Mouse (Mus musculus) liver, adult 2 months (tissue): ENCODE results near the gene Mvk. TPM values are rescaled to one million over a fixed set of nuclear protein-coding genes. Genes with fewer than 3 reads are reported as not detected.

Experiments
- DNase-seq: peaks from one replicate; pipeline ENCODE4 v3.0.0-alpha.2; 2011; ENCODE audit warnings: low read depth, low spot score; ENCODE audit errors: extremely low read depth
- H3K27ac ChIP-seq: fragments of 200-500 bp; replicated peaks from 2 replicates; pipeline ENCODE4 v1.5.1; 2012; ENCODE audit warnings: low read depth, mild to moderate bottlenecking, control low read depth, inconsistent platforms, low read length; ENCODE audit not compliant: insufficient read depth
- H3K27me3 ChIP-seq: fragments of 200-500 bp; 2 replicates; pipeline ENCODE4 v1.6.1; 2012; ENCODE audit warnings: mild to moderate bottlenecking, moderate library complexity, low read length, inconsistent platforms; ENCODE audit not compliant: control insufficient read depth, insufficient read depth
- H3K36me3 ChIP-seq: fragments of 200-500 bp; 2 replicates; pipeline ENCODE4 v1.6.1; 2012; ENCODE audit warnings: low read length, inconsistent platforms; ENCODE audit not compliant: control insufficient read depth, insufficient read depth
- H3K4me1 ChIP-seq: fragments of 200-500 bp; 2 replicates; pipeline ENCODE4 v1.6.1; 2011; ENCODE audit warnings: low read length; ENCODE audit not compliant: control insufficient read depth, insufficient read depth
- H3K4me3 ChIP-seq: fragments of 200-500 bp; 2 replicates; pipeline ENCODE4 v1.5.1; 2011; ENCODE audit warnings: low read depth, mild to moderate bottlenecking, control low read depth, low read length, moderate library complexity; ENCODE audit not compliant: insufficient read depth
- H3K79me2 ChIP-seq: fragments of 200-500 bp; 2 replicates; pipeline ENCODE4 v1.6.1; 2012; ENCODE audit warnings: inconsistent platforms, mild to moderate bottlenecking, low read length, moderate library complexity; ENCODE audit not compliant: control insufficient read depth, insufficient read depth
- H3K9ac ChIP-seq: fragments of 200-500 bp; 2 replicates; pipeline ENCODE4 v1.6.1; 2012; ENCODE audit warnings: low read depth, mild to moderate bottlenecking, control low read depth, inconsistent platforms, low read length
- CTCF ChIP-seq: fragments of 200-500 bp; IDR thresholded peaks from 2 replicates; pipeline ENCODE4 v1.5.1; 2011; ENCODE audit warnings: low read depth, low read length, control low read depth
- POLR2A ChIP-seq: fragments of 200-500 bp; IDR thresholded peaks from 2 replicates; pipeline ENCODE4 v1.6.1; 2011; ENCODE audit warnings: low read length, control low read depth; ENCODE audit not compliant: insufficient read depth; ENCODE audit errors: extremely low read depth
- WGBS: fragments of 180-500 bp; shearing (Covaris S2); methylation state at CpG from one replicate; pipeline ENCODE4 v1.1.7; 2018; 5-methylcytosine and 5-hydroxymethylcytosine counted together
- polyA plus RNA-seq: library from polyadenylated mRNA; depleted of rRNA; stranded (reverse); fragments of >200 nt; gene quantifications from 2 replicates; pipeline ENCODE4 v1.2.3, GENCODE M21; 2012
- total RNA-seq: library from RNA; depleted of rRNA; stranded (reverse); fragments of >200 nt; gene quantifications from 2 replicates; pipeline ENCODE4 v1.2.3, GENCODE M21; 2014

Gene Mvk
- total and polyA plus RNA-seq, 2 experiments: 39.2 to 59.5 TPM

DNA sequence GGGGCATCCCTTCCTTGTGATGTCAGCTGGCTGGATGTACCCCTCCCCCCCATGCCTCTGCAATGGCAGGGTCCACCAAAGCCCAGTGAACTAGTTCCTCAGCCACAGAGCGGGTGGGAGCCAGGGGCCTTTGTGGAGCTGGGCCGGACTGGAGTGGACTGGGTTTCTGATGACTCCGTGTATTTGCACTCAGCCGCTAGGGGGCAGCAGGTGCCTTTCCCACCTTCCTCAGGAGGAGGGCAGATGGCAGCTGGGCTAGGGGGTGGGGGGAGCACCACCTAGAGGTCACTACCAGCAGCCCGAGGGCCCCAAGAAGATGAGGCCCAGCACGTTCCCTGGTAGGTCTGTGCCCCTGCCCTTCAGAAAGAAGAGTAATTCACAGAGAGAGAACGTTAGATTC, 17.2 kb downstream of the Mvk start:
- Histone ChIP-seq H3K27me3 (no peaks in the 10 kb centered on the region), H3K79me2 (no peaks in the 10 kb centered on the region), H3K9ac (no peak overlapping the region), H3K36me3 (no peaks in the 10 kb centered on the region), H3K27ac (no peak overlapping the region), H3K4me1 (peaks cover 2% of the 10 kb centered on the region; the same call in 1 of the 2 replicates), H3K4me3 (no peak overlapping the region)
- TF ChIP-seq POLR2A: no peak
- TF ChIP-seq CTCF: peak; percentile 92
- WGBS: 6% methylated on average over 7 of the region's 7 CpGs
- DNase-seq: peak; percentile 39

DNA sequence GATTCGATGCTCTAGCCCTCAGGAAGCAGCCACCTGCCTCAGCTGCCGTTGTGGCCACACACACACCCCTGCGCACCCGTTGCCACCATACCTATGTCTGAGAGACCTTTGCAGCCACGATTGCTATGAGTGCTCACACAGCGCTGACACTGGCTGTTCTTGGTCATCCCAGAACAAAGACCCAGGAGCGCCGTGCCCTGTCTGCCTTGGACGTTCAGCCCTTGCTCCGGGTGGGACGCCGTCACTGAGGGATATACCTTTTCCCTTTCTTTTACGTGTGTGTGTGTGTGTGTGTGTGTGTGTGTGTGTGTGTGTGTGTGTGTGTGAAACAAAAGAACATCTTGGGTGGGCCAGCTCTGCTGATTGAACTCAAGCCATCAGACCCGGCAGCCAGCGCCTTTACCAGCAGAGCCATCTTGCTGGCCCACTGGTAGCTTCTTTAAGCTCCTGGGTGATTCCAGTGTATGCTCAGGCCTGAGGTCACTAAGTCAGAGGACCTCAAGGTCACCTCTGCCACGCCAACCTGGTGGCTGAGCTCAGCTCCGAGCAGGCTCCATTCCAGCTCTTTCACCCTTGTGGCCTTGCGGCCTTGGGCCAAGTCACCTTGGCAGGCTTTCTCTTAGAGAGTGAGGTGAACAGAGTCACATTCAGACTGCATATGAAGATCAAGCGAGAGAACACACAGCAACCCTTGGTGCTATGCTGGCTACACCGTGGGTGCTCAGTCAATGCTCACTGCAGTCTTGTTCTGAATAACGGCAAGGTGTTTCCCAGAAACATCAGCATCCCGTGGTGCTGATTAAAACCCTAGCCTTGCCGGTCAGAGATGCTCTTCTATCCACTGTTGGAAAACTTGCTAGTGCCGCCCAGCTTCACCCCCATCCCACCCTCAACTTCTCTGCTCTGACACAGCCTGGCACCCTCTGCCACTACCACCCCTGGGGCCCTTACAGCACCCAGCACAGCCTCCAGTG, 18.3 kb downstream of the Mvk start:
- Histone ChIP-seq H3K9ac (no peak overlapping the region), H3K4me1 (peaks cover 2% of the 10 kb centered on the region; the same call in 1 of the 2 replicates), H3K4me3 (no peak overlapping the region), H3K79me2 (no peaks in the 10 kb centered on the region), H3K27me3 (no peaks in the 10 kb centered on the region), H3K36me3 (no peaks in the 10 kb centered on the region), H3K27ac (no peak overlapping the region)
- TF ChIP-seq POLR2A: no peak
- TF ChIP-seq CTCF: no peak
- WGBS: 63% methylated on average over 24 of the region's 24 CpGs
- DNase-seq: peak; percentile 92

DNA sequence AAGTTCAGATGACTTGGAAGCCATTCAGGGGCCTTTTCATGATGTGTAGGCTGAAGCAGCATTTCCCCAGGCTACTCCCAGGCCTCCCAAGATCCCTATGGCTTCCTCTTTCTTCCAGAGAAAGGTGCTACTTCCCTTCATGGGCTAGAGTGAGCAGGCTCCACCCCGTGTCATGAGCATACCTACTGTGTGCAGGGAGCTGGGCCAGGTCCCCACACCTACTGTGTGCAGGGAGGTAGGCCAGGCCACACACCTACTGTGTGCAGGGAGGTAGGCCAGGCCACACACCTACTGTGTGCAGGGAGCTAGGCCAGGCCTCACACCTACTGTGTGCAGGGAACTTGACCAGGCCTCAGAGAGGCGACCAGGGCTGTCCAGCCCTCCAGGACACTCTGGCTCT, 20.5 kb downstream of the Mvk start:
- Histone ChIP-seq H3K4me3 (no peak overlapping the region), H3K27me3 (no peaks in the 10 kb centered on the region), H3K9ac (no peak overlapping the region), H3K4me1 (peaks cover 4% of the 10 kb centered on the region; the same call in 1 of the 2 replicates), H3K36me3 (no peaks in the 10 kb centered on the region), H3K27ac (no peak overlapping the region), H3K79me2 (no peaks in the 10 kb centered on the region)
- TF ChIP-seq CTCF: no peak
- TF ChIP-seq POLR2A: no peak
- WGBS: 91% methylated on average over 2 of the region's 2 CpGs
- no peak for DNase-seq

DNA sequence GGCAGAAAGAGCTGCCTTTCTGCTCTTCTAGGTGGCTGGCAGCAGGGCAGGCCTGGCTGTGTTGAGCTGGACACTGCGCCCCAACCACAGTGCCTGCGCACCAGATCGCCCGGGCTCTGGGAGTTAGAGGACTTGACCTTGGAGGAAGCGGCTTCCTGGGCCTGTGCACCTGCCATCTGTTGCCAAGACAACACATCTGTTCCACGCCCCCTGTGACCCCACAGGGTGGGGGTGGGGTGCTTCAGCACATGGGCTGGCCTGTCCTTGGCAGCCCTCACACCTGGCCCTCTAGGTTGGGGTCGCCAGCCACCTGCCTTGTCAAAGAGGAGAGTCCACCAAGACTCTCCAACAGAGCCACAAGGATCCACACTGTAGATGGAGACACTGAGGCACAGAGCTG, 21.6 kb downstream of the Mvk start:
- TF ChIP-seq POLR2A (no peak), CTCF (no peak)
- no peaks in the 10 kb centered on the region for H3K36me3 ChIP-seq
- no peak overlapping the region for H3K27ac ChIP-seq
- H3K79me2 ChIP-seq: no peaks in the 10 kb centered on the region
- no peak for DNase-seq
- H3K27me3 ChIP-seq: no peaks in the 10 kb centered on the region
- WGBS: 86% methylated on average over 7 of the region's 7 CpGs
- peaks cover 5% of the 10 kb centered on the region for H3K4me1 ChIP-seq
- H3K4me3 ChIP-seq: no peak overlapping the region
- no peak overlapping the region for H3K9ac ChIP-seq

DNA sequence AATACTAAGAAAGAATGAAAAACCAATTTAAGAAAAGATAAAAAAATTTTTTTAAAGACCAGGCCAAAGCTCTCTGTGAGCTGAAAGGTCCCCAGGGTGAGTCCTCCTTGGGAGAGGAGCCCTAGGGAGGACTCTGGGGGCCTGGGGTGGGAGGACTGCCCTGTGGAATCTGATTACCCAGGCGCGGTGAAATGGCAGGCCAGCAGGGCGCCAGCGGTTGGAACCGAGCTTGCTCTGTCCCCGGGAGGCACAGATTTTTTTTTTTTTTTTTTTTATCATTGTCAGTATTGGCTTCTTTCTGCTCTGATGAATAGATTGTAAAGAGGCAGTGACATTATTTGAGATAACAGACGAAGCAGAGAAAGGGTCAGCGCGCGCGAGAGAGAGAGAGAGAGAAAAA, 22.9 kb downstream of the Mvk start:
- Histone ChIP-seq H3K27ac (no peak overlapping the region), H3K36me3 (no peaks in the 10 kb centered on the region), H3K4me3 (no peak overlapping the region), H3K79me2 (no peaks in the 10 kb centered on the region), H3K4me1 (peaks cover 5% of the 10 kb centered on the region), H3K9ac (no peak overlapping the region), H3K27me3 (no peaks in the 10 kb centered on the region)
- TF ChIP-seq POLR2A: no peak
- TF ChIP-seq CTCF: no peak
- 15% methylated on average over 11 of the region's 11 CpGs for WGBS
- DNase-seq: peak; percentile 16

DNA sequence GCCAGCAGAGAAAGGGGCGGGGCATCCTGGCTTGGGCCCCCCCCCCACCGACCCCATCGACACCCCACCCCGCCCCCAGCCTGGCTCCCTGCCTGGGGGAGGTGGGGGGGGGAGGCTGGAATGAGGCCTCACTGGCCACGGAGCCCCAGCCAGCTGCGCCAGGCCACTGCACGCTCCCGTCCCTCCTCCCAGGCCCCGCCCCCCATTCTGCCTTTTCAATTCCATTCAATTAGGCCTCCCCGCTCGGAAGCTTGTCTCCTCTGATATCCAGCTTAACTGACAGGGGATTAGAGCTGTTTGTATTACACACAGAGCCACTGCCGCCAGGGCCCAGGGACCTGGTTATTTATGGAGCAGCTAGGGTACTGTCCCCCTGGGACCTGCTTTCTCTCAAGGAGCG, 23.4 kb downstream of the Mvk start:
- WGBS: 20% methylated on average over 9 of the region's 13 CpGs
- Histone ChIP-seq H3K36me3 (no peaks in the 10 kb centered on the region), H3K4me1 (peaks cover 5% of the 10 kb centered on the region), H3K27ac (no peak overlapping the region), H3K79me2 (no peaks in the 10 kb centered on the region), H3K4me3 (no peak overlapping the region), H3K9ac (no peak overlapping the region), H3K27me3 (no peaks in the 10 kb centered on the region)
- DNase-seq: peak; percentile 20
- TF ChIP-seq POLR2A (no peak), CTCF (no peak)
